Mouse (Mus musculus) thymus, postnatal 4 days (tissue): ENCODE results near the gene Eef1akmt1.

ENCODE experiments used
- DNase-seq: peaks from one replicate; pipeline ENCODE4 v3.0.0; 2021

Gene Eef1akmt1

DNA sequence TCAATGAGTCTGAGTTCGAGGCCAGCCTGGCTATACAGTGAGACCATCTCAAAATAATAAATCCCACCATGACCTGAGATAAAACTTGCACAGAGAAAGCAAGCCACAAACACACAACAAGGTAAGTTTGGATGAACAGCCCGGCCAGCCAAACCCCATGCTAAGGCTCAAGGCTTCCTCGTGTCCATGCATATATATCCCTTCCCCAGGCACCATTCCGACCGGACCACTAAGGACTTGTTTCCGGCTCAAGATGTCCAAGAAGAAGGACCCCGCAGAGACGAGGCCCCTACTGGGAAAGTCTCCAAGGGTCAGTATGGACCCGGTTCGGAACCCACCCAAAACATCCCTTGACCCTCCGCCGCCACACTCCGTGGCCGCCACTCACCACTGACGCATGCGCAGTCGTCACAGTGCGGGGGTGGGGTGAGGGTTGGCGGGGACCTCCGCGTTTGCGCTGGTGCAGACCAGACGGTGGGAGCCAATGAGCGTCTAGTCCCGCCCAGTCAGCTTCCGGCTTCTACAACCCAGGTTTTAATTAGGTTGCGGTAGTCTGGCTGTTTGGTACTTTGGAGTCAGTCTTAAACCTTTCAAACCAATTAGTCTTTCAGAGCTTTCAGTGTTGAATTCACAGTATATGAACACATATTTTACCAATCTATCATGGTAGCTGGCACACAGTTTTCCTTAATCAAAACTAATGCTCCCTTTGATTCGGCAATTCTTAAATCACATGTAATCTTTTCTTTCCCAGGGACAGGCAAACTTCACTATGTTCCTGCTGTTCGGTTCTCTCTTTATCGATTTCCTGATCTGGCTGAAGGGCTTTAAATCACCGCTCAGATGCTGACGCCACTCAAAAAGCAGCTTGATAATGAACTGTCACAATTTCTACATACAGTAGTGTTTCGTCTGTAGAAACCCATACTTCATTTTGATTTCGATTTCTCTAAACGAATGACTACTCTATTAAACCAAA lies at the start of gene Eef1akmt1:
Eef1akmt1 (minus strand) TSS at position 458 of the 979 bp plus-strand sequence.
- DNase-seq = peak; percentile 96

DNA sequence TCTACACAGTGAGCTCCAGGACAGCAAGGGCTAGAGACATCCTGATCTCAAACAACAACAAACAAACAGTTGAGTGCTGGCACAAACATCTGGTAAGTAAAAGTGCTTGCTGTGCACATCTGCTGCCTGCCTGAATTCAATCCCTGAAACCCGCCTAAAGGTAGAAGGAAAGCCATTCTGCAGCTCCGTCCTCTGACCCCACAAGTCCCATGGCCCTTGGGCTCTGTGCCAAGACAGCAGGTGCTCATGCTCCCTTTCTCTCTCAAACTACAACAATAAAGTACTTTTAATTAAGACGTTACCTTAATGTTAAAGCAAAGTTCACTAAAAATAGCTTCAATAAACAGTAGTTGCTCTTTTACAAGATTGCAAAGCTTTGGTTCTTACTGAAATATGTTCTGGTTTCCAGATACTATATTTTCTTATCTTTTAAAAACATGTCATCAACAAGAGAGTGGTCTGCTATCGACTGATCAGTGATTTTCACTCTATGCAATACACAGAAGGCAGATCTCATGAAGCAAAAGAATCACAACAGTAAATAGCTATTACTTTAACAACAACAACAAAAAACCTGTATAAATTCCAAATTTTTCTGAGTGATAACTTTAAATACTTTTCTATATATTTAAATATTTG lies 49.3 kb upstream of the Eef1akmt1 start:
- DNase-seq = no peak

DNA sequence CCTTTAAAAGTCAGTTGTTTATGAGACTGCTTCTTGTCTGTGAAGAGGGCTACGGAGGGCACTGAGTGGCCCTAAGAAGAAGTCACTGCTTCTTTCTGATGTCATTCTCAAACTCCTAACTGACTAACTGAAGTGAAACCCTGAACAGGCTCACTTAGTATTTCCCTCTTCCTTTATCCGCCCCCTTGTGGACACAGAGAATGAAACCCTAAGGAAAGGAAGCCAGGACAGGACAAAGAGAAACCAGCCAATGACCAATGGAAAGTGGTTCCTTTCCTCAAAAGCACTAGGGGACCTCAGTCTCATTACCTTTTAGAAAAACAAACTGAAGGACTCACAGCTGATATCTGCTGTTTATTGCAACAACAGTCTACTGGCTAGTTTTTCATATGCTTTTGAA lies 48.1 kb upstream of the Eef1akmt1 start:
- DNase-seq = no peak

DNA sequence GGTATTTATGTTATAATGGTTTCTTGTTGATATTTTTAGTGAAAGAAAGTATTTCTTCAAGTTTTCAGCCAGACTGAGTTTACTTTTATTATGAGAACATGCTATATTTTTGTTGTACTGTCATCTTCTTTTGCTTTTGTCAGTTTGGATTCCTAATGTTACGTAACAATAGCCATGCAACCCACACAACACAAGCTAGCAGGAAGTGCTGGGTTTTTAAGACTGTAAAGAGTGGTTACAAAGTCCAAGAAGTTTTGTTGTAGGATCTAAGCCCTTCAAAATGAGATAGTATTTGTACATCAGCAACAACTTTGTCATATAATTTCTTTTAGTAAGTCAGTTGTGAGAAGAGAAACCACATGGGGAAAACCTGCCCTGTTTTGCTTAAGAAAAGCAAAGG lies 46.3 kb upstream of the Eef1akmt1 start:
- no peak for DNase-seq

DNA sequence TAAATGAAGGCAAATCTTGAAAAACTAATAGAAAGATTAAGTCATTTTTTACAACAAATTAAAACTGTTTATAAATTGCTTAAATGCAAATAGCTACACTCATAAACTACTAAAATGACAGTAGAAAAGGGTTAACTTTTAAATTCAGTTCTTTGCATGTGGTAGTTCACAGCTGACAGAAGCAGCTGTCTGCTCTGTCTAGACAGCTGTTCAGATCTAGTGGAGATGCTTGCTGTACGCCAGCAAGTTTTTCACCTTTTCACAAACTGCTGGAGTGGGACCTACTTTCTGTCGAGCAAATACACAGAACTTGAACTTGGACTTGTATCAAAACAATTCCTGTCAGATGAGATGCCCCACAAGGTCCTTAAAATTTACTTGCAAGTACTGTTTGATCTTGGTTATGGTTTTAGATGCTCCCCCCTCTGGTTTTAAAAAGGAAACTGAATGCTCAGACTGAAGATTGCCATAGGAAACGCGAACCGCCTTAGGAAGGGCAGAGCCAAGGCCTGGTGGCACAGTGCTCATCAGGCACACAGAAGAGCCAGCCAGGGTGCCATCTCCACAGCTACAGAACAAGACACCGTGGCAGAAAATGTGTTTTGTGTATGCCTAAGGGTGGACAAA lies 45.0 kb upstream of the Eef1akmt1 start:
- peak; percentile 18 for DNase-seq

DNA sequence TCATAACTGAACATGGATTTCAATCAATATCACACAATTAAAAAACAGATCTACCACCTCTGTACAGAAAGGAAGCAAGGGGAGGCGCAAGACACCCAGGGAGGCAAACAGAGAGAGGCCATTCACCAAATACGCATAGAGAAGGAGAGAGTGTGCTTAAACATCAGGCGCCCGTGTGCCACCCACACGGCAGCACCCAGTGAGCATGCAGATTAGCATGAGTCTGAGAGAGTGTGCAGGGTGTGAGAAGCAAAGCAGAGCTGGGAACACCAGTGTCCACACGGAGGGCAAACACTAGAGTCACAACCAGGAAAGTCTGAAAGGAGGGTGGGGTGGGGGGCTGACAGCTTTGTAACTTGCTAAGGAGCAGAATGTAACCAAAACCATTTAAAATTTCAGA lies 44.4 kb upstream of the Eef1akmt1 start:
- no peak for DNase-seq

DNA sequence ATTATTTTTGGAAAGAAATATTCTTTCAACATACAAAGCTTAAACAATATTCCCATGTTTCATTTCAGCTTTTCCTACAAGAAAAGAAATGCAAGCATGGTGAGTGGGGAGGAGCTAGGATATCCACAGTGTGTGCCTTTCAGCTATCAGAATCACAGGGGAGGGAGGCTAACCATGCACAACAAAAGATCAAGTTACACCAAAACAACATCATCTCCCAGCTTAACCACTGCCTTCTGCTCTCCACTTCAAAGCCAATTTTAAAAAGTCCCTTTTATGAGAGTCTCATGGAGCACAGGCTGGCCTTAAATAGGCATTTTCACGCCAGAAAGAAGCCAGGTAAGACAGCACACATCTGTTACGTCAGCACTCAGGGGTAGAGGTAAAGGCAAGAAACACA lies 39.6 kb upstream of the Eef1akmt1 start:
- DNase-seq = no peak

DNA sequence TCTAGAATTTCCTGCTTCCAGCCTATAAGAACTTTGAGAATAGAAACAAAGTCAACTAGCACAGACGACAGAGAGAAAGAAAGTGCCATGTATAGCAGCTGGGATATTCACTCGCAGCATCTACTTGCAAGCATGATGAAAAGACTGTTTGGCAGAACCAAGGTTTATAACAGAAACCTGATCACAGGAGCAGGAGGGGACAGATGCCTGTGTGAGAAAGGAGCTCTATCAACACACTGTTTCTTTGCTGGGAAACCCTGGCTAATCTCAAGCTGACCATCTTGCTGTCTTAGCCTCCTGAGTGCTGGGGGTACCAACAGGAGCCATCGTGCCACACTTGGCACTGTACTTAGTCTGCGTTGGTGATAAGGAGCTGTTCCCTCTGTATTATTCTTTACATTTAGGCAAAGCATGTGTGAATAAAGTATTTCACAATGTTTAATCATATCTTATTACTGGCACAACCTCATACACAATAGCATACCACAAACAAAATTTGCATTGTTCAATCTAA lies 38.5 kb upstream of the Eef1akmt1 start:
- DNase-seq = no peak

DNA sequence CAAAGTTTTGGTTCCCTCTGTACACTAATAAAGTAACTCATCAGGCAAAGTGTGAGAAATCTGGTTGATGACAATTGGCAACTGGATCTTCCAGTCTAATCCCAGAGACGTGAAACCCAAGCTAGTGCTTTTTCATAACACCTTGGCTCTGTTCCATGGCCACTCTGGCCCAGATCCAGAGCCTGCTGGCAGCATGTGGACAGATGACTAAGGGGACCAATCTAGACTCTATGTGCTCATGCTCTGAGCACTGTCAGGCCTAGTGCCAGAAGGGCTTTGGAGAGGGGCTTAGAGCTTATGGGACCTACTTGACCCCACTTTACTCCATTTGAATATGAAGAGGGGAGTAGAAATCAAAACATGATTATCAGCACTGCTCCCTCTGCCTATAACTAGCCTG lies 36.1 kb upstream of the Eef1akmt1 start:
- no peak for DNase-seq

DNA sequence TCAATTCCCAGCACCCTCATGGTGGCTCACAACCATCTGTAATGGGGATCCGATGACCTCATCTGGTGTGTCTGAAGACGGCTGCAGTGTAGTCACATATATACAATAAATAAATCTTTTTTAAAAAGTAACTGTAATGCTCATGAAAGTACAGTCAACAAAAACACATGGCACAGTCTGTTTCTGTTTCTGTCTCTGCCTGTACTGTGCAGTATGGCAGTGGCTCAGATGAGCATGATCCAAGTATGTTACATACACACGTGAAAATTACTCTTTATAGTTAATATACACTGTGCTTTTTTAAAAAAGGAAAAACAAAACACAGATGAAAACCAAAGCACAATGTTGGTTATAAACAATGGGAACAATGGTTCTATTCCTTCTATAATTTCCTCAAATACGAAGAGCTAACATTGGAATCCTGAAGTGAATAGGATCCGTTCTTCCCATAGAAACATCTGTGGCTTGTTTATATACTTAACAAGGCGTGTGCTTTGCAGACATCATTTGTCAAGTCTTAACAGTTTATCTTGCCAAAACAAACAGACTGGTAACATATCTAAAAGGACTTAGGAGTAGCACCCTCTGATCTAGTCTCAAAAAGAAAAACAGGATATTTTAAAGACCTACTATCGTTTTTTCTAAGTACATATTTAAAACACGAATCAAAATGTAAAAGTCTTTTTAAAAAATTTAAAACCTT lies 35.4 kb upstream of the Eef1akmt1 start:
- no peak for DNase-seq

DNA sequence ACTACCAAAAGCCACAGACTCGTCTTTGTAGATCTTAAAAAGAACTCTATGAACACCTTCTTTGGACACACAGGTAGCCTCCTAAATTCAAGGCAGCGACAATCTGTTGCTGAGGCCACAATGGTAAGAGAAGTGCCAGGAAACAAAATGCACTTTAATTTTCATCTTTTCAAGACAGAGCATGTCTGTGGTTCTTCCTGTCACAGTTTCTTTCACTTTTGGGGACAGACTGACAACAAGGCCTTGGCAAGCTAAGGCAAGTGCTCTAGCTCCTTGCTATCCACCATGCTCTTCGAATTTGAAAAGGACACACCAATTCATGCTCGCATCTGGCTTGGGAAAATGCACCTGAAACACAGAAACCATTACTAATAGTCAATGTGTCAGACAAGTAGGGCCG lies 21.9 kb upstream of the Eef1akmt1 start:
- no peak for DNase-seq

DNA sequence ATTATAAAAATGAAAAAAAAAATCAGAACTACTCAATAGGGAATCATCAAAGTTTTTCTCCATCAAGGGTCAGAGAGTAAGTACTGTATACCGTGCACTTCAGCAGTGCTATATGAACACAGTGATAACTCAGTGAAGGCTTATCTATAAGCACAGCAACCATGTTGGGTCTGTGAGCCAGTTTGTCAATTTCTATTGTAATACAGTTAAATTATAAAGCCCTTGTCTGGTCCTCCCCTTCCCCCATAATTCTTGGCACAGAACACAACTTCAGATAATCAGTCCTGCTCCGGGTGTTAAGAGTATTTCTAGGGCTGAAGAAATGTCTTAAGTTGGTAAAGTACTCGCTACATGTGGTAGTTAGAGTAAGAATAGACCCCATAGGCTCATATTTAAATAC lies 20.4 kb upstream of the Eef1akmt1 start:
- no peak for DNase-seq

DNA sequence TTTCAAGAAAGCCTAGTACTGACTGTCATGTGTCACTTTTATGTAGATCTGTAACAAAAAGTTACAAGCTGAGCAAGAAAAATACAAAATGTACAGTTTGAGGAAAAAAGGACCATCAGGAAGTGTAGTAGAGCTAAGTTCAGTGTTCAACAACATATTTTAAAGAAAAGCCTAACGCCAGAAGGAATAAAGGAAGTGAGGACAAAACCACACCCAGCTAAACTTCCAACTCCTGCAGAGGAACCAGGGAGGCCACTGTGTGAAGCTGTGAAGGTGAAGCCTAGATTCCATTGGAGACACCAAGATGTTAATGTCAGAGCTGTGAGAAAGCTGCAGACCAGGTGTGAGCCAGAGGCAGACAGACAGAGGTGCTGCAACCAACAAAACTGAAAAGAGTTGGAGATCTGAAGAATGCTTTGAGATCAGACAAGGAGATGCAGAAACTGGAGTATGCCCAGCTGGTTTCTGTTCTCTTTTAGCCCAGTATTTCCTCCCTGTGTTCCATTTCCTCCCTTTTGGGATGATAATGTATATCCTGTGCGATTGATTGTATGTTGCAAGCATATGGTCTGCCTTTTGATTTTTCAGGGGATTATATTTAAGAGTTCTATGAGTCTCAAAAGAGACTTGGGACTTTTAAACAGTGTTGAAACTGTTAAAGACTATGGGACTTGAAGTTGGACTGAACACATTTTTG lies 5.1 kb upstream of the Eef1akmt1 start:
- no peak for DNase-seq

DNA sequence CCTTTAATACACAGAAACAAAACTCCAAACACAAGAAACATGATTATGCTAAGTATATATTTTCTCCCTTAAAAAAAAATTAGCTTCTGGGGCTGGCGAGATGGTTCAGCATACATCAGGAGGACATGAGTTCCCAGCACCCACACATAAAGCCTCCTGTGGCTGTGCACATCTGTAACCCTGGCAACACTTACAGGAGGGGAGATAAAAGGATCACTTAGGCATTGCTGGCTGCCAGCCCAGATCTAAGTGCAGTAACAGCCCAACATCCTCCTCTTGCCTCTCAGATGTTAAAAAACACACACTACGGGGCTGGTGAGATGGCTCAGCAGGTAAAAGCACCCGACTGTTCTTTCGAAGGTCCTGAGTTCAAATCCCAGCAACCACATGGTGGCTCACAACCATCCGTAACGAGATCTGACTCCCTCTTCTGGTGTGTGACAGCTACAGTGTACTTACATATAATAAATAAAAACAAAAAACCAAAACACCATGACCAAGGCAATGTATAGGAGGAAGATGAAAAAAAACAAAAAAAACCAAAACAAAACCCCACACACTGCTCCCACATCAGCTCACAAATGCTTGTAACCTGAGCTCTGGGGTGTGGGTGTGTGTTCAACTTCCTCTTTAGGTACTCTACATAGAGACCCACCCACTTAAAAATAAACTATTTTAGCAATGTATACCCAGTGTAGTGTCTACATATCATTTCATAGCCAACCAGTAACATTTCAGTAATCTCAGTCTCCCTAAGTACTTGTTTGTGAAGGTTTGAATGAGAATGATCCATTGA lies 3.6 kb upstream of the Eef1akmt1 start:
- DNase-seq = no peak

DNA sequence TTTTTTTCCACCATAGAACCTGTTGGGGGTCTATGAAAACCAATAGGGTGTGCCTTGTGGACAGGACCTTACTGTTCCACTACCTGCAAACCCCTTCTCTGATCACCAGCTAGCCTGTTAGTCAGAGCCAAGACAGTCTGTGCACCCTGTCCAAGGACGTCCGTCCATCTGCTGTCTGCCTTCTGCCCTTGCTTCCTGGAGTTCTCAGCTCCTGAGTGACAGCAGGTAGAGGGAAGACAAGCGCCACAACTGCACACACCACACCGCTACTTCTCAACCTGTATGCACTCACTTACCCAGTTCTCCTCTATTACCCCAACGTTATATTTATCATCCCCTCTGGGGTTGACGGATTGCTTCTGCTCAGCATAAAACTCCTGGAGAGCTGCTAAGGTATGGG lies 5.8 kb downstream of the Eef1akmt1 start:
- no peak for DNase-seq

DNA sequence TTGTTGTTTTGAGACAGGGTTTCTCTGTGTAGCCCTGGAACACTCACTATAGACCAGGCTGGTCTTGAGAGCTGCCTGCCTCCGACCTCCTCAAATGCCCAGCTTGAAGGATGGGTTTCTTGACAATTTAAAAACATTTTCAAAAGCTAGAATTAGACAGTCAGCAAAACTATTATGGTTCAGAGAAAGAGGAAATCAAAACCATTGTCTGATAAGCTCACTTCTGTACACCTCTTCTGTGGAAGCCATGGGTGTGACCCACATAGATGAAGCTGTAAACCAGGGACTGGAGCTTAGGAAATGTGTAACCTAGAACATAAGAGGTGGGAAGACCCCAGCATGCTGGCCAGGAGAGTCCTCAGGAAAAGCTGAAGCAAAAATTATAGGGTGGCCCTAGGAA lies 14.5 kb downstream of the Eef1akmt1 start:
- DNase-seq = no peak

DNA sequence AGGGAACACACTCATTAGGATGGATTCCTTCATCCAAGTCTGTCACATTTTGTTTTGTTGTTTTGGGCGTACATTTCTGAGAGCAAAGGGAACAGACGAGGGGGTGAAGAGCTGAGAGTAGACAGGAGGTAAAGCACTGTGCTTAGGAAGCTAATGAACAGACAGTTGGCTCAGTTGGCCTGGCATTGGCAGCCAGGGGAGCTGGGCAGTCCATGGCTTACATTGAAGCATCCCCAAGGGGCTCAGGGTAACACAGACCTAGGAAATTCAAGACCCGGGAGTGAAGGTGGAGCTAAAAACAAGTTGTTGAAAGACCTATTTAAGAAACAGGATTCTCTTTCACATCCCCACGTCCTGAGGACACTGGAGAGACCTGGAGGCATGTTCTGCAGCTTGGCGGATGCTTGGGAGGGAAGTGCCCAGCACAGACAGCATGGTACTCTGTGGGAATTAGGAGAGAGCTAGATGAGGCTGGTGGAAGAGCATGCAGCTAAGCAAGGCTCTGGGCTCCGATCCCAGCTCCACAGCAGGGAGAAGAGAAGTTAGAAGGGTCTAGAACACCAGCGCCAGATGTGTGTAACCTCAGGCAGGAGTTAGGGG lies 15.8 kb downstream of the Eef1akmt1 start:
- no peak for DNase-seq

DNA sequence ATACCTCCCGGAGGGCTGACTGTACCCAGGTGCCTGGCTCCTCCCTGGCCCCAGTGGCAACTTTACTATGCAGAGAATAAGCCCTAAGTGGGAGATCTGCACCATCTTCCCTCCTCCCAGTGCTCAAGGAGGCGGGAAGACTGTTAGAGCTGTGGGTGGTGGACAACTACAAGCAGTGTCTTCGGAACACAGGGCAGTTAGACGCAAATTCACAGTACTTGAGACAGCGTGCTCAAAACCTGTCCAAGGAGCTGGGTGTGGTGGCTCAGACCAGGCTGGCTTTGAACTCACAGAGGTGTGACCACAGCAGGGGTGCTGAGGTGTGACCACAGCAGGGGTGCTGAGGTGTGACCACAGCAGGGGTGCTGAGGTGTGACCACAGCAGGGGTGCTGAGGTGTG lies 17.0 kb downstream of the Eef1akmt1 start:
- no peak for DNase-seq

DNA sequence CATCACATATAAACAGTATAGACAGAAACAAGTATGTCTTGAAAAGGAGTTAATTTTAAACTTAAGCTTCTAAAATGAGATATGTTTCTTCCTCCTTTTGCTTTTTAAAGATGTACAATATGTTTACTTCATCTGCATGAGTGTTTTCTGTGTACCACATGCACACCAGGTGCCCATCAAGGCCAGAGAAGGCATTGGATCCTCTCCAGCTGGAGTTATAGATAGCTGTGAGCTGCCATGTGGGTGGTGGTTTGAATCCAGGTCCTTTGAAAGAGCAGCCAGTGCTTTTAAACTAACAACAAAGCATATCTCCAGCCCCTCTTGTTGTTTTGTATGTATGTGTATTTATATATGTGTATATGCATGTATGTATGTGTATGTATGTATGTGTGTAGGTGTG lies 18.5 kb downstream of the Eef1akmt1 start:
- no peak for DNase-seq

DNA sequence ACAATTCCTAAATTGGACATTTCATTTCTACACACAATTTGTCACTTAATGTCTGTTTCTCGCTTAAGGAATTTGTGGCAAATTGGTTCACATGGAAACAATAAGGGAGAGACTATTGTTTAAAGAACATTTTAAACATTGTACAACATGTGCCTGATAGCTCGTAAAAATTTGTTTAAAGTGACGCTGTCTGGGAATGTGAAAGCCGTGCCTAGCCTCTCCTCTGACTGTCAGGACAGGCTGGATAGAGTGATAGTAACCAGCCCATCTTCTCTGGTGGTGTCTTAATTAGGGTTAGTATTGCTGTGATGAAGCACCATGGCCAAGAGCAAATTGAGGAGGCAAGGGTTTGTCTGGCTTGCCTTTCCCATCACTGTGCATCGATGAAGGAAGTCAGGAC lies 24.4 kb downstream of the Eef1akmt1 start:
- no peak for DNase-seq

DNA sequence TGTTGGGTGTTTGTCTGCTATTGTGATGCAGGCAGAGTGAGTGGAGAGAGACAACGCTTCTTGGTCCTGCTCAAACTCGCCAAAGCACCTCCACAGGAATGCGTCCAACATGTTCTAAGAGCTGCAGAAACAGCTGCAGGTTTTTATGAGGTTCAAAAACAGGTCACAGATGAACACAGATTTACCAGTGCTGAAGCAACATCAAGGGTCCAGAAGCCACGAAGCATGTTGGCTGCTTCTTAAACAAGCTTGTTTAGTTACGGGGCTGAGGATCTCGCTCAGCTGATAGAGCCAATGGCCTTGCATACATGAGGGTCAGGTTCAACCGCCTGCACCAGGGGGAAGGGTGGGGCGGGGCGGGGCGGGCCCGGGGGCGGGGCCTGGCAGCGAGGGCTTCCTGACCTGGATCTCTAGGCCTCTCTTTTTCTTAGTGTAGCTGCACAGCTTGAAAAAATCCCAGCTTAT lies 24.8 kb downstream of the Eef1akmt1 start:
- DNase-seq = no peak
